Mouse (Mus musculus) brain, embryonic 14.5 days (tissue): Measurements from ENCODE around the gene Atg4c.

Source experiments
- CTCF ChIP-seq: fragments of 200-500 bp; IDR thresholded peaks from 2 replicates; pipeline ENCODE4 v1.5.1; 2012; ENCODE audit warnings: inconsistent platforms, mild to moderate bottlenecking, moderate library complexity, borderline replicate concordance; ENCODE audit not compliant: insufficient read depth, insufficient read length; ENCODE audit errors: extremely low read depth
- POLR2A ChIP-seq: fragments of 200-500 bp; IDR thresholded peaks from 2 replicates; pipeline ENCODE4 v1.6.1; 2012; ENCODE audit warnings: mild to moderate bottlenecking, inconsistent platforms, borderline replicate concordance; ENCODE audit not compliant: poor library complexity, insufficient read depth, insufficient read length, severe bottlenecking; ENCODE audit errors: extremely low read depth

DNA sequence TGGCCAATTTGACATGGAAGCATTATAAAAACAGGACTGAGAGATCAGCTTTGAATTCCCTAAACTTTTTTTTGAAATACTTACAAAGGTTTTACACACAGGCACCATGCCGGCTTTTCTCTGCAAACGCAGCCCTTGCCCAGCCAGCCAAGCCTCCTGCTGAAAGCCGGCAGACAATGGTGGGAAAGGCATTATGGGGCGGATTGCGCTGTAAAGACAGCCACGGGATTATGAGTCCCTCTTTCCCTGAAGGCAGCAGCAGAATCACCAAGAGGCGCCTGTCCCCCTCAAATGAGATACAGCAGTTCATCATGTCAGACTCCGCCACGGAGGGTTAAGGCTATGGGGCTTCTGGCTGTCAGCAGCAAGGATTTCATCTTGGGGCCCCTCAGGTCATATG lies 79.1 kb downstream of the Atg4c start:
- no peak for TF ChIP-seq CTCF
- TF ChIP-seq POLR2A = no peak
